Mouse (Mus musculus): Measurements from ENCODE around the gene Rfx4.

The Rfx4 gene

DNA sequence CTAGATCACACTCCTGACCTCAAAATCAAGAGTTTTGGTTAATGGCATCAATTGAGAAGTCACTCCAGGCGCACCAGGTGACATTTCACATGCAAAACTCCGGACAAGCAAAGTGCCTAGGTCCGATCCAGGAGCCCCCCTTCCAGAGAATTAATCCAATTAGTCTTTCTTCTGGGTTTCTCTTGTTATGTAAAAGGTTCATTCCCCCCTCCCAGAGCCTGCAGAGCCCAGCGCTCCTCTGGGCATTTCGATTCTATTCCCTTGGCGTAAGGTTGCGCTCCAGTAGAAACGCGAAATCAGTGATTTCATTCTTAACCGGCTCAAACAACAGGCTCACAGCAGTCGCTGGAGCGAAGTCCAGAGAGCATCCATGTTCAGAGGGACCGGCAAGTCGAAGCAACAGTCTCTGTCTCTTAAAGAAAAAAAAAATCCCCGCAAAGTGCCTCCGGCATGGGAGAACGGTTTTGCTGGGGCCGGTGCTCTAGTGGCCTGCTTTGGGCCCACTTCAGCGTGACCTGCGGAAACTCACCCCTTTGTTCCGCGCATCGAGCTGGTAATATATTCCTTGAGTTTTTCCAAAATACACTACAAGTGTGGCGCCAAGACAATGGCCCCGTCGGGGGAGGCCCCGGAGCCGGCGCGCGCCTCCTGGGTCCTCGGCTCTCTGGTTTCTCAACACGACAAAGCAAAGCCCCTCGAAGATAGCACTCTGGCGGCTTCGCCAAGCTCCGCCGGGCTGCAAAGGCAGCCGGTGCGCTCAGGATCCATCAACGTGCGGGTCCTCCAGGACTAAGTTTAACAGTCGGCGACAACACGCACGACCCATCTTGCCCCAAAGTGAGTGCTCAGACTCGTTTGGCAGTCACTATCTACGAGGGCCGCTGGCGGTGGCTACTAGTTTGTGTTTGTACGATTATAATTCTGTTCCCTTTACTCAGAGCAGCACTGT is 2.9 kb downstream of the Rfx4 start:
- peak; percentile 77 for DNase-seq (ENCODE audit: low read depth, low spot score)

DNA sequence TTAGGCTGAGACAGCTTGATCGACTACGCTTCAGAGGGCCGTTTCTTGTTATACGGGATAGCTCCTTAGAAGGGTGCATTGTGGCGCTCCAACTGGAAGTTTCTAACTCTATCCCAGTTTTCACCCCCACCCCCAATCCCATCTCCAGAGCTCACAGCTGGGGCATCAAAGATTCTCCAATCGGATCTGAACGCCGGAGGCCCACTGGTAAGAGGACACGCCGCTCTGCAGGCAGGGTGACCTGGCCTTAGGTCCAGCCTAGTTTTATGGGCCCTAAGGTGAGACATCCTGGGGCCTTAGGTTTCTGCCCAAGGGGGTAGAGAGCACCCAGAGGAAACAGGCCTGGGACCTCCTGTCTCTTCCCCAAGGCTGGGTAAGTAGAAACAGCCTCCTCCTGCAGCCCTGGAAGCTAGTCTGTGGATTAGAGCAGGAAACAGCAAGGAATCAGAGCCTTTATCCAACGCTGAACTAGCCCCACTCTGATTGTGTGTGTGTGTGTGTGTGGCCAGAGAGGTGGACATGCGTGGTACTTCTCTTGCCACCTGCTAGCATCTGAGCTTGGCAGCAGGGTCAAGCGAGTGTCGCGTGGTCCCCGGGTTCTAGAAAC is 3.8 kb downstream of the Rfx4 start:
- peak; percentile 21 for DNase-seq (ENCODE audit: low read depth, low spot score)

DNA sequence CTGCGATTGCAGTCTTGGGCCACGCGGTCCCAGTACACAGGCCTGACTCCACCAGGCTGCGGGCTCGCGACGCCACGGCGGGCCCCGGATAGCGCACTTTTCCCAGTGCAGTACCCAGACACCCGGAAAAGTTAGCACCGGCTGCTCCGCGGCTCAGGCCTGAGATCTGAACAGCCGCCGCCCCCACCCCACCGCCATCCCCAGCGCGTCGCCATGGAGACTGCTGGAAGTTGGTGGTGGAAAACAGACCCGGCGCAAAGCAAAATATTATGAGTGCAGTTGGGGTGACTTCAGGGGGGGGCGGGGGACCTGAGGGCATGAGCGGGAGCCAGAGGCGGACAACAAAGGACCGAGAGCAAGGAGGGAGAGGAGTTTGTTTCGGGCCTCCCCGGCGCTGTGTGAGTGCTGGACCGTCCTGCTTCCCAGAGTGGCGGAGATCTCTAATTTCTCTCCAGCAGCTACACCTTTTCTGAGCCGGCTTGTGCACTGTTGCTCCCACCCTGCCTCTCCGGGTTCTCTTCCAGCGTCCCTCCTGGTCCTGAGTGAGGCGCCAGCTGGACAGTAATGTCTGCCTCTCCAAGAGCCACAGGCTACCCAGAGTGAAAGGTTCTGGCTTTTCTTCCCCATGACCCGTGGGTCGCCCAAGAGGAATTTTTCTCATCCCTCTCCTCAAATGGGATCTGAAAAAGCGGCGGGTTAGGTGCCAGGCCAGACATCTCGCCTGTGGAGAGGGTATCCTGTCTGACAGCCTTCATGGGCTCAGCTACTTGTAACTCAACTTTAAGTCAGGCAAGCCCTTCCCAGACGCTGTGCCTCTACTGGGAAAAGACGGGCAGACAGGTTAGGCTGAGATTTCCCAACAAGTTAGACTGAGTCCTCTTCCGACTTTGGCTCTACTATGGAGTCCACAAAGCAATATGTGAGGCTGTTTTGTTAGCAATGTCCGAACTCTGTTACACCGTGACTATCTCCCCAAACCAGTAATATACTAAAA is 4.6 kb downstream of the Rfx4 start:
- DNase-seq (ENCODE audit: low read depth, low spot score): peak; percentile 34

DNA sequence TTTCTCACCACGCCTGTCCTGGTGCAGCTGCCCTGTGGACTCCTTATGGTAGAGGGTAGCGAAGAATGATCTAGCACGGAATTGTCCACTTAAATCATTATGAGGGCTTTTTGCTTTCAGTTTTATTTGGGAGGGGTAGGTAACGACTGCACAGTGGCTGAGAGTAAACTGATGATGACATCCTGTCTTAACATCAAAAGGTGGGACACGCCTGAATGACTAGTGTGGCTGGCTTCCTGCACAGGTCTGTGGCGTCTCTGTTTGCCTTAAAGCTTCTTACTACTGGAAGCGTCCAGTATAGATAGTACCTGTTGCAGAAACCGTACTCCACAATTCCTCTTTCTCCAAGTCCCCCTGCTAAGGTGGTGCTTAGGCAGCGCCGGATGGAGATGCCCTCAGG is 12.9 kb downstream of the Rfx4 start:
- DNase-seq (ENCODE audit: low read depth, low spot score): no peak

DNA sequence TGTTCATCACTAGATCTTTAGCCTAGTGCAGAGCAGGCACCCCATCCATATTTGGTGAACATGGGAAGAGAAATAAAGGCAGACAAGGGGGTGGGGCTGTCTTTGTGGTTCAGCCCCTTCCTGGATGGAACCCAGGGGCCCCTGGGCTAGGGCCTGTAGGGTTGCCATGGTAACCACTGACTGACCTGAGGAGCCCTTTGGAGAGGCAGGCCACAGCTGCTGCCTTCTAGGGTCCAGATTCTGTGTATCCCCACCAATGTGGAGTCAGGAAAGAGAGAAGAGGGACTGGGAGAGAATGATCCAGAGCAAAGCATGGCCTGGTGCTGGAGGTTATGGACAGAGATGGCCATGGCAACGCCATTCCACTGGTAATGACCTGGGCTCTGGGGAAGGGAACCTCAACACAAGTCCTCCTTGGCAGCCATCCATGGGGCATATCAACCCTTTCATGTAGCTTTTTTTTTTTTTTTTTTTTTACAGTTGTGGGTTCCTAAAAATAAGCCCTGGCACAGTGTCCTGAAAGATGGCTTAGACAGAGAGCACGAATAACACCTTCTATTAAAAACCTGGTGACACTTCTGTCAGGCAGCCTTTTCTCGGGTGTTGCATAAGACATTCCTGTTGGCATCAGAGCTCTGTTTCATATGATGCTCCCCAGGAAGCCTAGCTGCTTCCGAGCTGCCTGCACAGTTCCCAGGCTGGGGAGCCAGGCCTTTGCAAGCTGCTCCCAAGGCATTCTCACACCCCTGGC is 16.7 kb downstream of the Rfx4 start:
- DNase-seq (ENCODE audit: low read depth, low spot score): no peak

DNA sequence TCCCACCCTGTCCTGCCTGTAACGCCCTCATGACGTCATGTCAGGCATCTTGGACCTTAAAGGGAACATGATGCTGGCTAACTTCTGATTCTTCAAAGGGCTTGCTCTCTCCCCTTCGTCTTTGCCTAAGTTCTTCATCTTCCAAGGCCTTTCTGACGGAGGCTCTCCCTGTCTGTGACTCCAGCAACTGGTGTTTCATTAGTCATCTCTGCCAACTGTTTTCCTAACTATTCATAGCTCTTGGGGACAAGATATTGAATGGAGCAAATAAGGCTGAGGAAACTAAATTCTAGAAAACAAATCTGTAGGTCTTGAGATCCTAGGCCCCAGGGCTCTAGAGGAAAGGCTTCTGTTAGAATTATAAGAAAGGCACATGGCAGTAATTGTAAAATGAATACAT is 18.0 kb downstream of the Rfx4 start:
- DNase-seq (ENCODE audit: low read depth, low spot score): no peak

DNA sequence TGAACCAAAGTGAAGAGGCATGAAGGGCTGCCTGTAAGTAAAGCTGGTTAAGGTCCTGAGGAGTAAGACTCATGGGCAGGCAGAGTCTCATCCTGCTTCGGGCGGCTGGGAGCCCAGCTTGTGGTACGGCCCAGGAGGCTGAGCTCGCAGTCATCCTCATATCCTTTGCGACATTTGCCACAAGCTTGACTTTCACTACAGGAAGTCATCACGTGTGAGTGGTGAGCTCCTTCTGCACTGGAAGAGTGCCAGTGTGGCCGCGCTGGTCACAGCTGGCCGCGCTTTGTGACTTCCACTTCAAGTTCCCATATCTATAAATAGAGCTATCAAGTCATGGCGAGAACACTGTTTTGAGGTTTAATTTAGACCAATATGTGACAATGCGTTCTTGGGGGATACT is 18.7 kb downstream of the Rfx4 start:
- no peak for DNase-seq (ENCODE audit: low read depth, low spot score)

DNA sequence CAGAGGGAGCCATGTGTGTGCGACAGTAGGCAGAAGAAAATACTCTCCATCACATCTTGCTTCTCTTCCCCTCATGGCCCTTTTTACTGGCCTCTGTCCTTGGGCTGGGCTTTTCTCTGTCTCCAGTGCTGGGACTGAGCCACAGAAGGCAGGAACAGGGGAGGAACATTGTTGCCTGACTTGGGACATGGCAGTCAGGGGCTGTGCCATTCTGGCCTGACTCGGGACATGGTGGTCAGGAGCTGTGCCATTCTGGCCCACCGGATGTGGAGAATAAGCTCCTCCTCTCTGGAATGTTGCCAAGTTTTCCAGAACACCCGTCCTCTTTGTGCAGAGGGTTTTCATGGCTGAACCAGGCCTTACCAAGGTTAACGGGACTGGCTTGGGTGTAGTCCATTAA is 21.2 kb downstream of the Rfx4 start:
- no peak for DNase-seq (ENCODE audit: low read depth, low spot score)

DNA sequence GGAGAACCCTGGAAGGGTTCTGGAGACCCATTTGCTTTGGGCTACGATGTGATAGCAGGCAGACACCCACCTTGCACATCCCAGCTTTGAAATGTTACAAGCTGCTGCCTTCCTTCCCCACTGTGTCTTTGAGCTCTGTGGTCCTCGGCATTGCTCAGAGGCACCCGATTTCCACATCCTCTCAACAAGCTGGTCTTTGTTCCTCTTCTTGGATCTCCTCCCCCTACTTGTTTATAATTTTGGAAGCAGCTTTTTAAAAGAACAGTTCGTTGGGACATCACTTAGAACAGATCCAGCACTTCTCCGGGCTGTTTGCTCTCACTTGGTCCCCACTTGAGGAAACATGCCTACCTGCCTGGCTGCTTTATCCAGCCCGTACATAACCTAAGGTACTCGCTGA is 22.1 kb downstream of the Rfx4 start:
- DNase-seq (ENCODE audit: low read depth, low spot score): no peak

DNA sequence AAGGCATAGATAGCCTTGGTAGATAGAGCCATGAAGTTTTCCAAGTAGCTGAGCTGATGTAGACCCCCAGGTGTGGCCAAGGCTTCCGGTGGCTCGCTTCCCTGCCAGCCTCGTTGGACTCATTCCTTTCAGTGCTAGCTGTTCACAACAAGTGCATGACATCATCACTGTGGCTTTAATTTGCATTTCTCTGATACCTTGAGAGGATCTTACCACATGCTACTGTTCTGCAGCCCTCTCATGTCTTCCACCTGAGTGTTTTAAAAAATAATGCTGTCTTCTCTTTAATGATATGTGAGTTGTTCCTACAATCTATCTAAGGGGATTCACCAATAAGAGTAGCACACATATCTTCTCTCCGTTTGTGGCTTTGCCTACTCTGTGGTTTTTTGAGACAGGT is 25.0 kb downstream of the Rfx4 start:
- DNase-seq (ENCODE audit: low read depth, low spot score): no peak

DNA sequence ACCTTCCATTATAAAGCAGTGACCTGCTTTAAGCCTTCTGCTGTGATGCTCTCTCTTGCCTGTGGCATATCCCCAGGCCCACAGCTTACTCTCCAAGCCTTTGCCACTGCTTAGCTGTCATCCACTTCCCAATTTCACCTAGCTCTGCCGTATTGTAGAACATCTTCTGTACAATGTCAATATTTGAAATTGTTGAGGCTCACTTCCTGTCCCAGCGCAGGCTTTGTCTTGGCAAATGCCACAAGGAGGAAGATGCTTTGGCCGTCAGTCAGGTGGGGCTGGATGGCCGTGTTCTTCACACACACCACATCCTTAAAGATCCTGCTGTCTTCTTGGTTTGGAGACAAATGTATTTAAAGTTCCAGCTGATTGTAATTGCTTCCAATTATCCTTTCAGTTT is 29.5 kb downstream of the Rfx4 start:
- no peak for DNase-seq (ENCODE audit: low read depth, low spot score)

DNA sequence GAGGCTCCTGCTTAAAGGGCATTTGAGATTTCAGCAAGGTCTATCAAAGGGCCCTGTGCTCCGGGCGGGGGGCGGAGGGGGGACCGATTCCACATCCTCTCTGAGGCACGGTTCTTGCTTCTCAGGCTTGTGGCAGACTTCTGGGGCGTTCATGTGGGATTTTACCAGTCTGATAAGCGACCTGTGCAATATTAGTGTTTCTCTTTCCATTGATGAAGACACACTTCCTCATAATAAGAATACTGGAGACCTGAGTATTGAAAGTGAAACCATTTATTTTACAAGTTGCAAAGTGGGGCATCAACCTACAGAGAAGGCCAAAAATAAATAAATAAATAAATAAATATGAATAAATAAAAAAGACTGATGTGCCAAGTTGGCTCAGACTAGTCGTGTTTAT is 34.5 kb downstream of the Rfx4 start:
- no peak for DNase-seq (ENCODE audit: low read depth, low spot score)

DNA sequence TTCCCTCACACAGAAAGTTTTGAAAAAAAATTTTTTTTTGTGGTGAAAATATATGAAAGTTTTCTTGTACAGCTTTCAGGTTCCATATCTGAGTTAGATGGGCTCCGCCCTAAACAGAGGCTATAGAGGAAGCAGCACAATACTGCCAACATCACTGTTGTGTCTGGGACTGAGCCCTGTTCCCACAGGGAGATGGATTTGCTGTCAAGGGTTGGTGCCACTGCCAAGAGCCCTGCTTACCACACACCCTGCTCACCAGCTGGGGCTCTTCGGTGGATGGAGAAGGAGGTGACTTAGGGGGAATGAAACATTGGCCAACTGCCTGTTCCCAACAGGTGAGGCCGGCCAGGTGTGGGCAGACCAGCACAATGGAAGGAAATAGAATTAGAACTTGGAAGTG is 35.3 kb downstream of the Rfx4 start:
- DNase-seq (ENCODE audit: low read depth, low spot score): no peak

DNA sequence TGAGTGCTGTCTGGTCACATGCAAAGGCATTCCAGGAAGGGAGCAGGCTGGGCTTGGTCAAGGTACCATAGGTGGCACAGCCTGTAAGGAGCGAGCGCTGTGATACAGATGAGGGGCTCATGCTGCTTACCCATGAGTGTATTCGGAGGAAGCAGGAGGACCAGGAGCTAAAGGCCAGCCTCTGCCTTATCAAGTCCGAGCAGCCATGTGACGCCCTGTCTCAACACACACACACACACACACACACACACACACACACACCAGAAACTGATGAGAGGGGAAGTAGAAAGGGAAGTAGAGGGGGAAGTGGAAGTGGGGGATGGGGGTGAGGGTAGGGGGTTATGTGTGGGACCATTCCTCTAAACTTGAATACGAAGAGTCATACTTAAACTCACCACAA is 45.7 kb downstream of the Rfx4 start:
- DNase-seq (ENCODE audit: low read depth, low spot score): no peak

DNA sequence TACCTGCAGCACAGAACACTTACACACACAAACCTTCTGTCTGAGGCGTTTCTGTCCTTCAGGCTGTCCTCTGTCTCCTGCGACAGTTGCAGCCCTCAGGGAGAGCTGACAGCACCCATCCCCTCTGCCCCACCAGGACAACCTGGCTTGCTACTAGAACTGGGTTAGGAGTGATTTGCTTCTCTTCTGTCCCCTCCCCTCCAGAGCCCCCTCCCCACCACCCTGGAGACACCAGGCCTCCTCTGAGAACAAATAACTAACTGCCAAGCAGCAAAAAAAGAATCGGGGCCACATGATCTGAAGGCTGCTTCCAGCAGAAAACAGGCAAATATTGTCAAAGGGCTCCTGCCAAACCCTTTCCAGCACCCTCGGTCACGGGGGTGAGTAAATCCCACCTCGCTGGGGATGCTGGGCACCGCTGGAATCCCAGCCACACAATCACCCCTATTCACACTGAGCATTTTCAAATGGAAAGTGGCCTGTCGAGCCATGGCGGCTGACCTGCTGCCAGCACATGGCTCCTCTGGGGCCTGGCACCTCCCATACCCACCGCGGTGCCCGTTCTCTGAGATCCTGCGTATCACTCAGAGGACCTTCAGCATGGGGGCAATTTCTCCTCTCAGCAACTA is 47.5 kb downstream of the Rfx4 start:
- DNase-seq (ENCODE audit: low read depth, low spot score): no peak

DNA sequence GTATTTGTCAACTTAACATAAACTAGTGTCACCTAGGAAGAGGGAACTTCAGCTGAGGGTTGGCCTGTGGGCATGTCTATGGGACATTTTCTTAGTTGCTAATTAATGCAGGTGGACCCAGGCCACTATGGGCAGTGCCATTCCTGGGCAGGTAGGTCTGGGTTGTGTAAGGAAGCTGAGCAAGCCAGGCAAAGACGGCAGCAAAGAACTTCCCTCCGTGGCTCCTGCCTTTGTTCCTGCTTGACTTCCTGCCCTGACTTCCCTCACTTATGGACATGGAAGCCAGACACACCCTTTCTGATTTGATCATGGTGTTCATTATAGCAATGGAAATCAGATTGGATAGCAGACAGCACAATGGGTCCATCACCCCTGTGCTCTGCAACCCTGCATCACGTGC is 49.7 kb downstream of the Rfx4 start:
- DNase-seq (ENCODE audit: low read depth, low spot score): no peak

DNA sequence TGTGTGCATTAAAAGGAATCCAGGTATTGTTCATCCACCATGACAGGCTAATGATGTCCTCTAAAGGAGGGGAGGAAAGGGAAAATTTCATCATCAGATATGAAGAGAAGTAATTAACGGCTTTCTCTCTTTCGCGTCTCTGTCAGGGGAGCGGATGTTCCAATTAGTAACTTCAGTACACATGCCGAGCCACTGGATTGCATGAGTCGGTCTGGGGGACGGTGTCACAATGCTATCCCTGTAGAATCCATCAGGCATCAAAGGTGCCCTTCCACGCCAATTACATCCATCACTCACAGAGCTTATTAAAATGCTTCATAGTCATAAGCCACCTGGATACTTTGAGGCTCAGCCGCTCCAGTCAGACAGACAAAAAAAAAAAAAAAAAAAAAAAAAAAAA is 51.3 kb downstream of the Rfx4 start:
- DNase-seq (ENCODE audit: low read depth, low spot score): no peak

DNA sequence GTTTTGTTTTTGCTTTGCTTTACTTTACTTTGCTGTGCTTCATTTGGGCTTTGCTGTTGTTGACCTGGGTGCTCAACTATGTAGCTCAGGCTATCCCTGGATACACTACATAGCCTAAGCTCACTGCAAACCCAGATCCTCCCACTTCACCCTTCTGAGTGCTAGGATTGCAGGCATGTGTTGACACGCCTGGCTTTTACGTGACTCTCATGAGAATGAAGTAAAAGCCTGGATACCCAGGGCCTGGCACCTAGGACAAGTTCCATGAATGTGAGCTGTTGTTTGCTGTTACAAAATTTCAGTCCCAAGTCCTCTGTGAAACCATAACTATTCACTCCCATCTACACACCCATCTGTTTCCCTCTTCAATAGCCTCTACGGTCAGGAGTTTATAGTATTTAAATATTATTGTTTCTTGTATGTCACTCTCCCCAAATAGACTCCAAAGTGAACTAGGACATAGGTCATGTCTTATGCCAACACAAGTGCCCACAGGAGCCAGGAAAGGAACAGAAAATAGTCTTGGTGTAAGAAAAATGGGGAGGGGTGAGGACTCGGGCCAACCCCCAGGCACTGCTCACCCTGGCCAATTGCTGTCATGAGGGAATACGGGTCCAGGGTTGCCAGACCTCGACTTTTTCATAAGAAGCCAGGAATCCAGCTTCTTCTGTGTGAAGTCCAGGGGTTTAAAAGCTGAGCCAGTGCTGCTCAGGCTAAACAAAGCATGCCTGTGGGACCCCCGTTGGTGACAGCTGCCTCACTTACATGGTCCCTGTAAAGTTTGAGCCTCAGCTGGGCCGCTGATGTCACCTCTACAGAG is 54.4 kb downstream of the Rfx4 start:
- no peak for DNase-seq (ENCODE audit: low read depth, low spot score)

DNA sequence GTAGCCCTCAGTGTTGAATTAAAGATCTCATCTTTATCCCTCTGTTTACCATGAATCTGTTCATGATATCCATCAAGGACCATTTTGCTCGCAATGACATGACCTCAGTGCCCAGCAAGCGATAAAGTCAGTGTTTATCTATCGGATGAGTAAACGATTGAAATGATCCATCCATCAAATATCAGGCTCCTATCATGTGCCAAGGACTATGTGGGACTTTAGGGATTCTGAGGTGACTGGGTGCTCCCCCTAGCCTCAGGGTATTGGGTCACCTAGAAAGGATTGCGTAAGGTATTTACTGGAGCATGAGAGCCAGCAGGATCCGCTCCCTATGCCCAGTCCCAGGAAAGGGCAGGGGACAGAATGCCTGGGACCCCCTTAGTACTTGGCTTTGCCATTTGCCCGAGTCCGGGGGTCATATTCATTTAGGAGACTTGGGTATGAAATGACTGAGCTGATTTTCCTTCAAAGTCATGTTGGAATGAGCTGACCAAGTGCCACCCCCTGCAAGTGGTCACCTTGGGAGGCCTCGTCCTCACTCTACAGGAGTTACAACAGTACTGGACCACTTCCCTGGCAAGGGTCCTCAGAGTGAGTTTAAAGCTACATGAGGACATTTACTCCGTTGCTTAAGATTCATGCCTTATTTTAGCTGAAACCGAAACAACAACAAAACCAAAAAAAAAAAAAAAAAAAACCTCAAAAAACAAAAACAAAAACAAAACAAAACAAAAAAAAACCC is 55.5 kb downstream of the Rfx4 start:
- no peak for DNase-seq (ENCODE audit: low read depth, low spot score)
